Mouse (Mus musculus) C2C12 (cell line): Measurements from ENCODE around the gene Gstm1. TPM values are rescaled to one million over a fixed set of nuclear protein-coding genes. Genes with fewer than 3 reads are reported as not detected.

Experiments used
- H3K27me3 ChIP-seq: one replicate; pipeline ENCODE4 v1.6.1; 2011; ENCODE audit not compliant: control insufficient read depth, insufficient read depth, insufficient read length
- H3K36me3 ChIP-seq: one replicate; pipeline ENCODE4 v1.6.1; 2011; ENCODE audit not compliant: control insufficient read depth, insufficient read depth
- H3K4me3 ChIP-seq: one replicate; pipeline ENCODE4 v1.5.1; 2011; ENCODE audit warnings: mild to moderate bottlenecking, control low read depth; ENCODE audit not compliant: poor library complexity, insufficient read depth, severe bottlenecking
- H3K79me2 ChIP-seq: one replicate; pipeline ENCODE4 v1.6.1; 2011; ENCODE audit not compliant: control insufficient read depth, insufficient read depth
- H3K79me3 ChIP-seq: one replicate; pipeline ENCODE4 v1.6.1; 2011; ENCODE audit warnings: low read depth, control low read depth
- H3ac ChIP-seq: one replicate; pipeline ENCODE3; 2011; ENCODE audit warnings: low read depth; ENCODE audit not compliant: control insufficient read depth, insufficient read length
- CEBPB ChIP-seq: IDR thresholded peaks from one replicate; pipeline ENCODE4 v1.6.1; 2011; ENCODE audit warnings: low read depth, mild to moderate bottlenecking, control low read depth, moderate library complexity
- CTCF ChIP-seq: IDR thresholded peaks from one replicate; pipeline ENCODE4 v1.5.1; 2011; ENCODE audit not compliant: control insufficient read depth, insufficient read depth, insufficient read length
- FOSL1 ChIP-seq: IDR thresholded peaks from one replicate; pipeline ENCODE4 v1.8.0; 2011; ENCODE audit warnings: mild to moderate bottlenecking, low read length; ENCODE audit not compliant: poor library complexity, insufficient read depth, severe bottlenecking
- MAX ChIP-seq: IDR thresholded peaks from one replicate; pipeline ENCODE4 v1.6.1; 2011; ENCODE audit warnings: mild to moderate bottlenecking, control low read depth
- MYOD1 ChIP-seq: IDR thresholded peaks from one replicate; pipeline ENCODE4 v1.6.1; 2011; ENCODE audit warnings: low read depth; ENCODE audit not compliant: control insufficient read depth, insufficient read length
- MYOG ChIP-seq: IDR thresholded peaks from one replicate; pipeline ENCODE4 v1.6.1; 2011; ENCODE audit not compliant: control insufficient read depth, insufficient read length; ENCODE audit errors: extremely low read depth
- USF1 ChIP-seq: IDR thresholded peaks from one replicate; pipeline ENCODE4 v1.6.1; 2011; ENCODE audit warnings: low read depth, mild to moderate bottlenecking, control low read depth, moderate library complexity
- polyA plus RNA-seq: library from polyadenylated mRNA; unstranded; fragments of >200 nt; fragmentation: generic; extraction: Trizol; gene quantifications from one replicate; pipeline ENCODE4 v1.2.1, GENCODE M21; 2012; ENCODE audit warnings: missing spikeins

The Gstm1 gene
- polyA plus RNA-seq, 1 experiment = 89.8 TPM

DNA sequence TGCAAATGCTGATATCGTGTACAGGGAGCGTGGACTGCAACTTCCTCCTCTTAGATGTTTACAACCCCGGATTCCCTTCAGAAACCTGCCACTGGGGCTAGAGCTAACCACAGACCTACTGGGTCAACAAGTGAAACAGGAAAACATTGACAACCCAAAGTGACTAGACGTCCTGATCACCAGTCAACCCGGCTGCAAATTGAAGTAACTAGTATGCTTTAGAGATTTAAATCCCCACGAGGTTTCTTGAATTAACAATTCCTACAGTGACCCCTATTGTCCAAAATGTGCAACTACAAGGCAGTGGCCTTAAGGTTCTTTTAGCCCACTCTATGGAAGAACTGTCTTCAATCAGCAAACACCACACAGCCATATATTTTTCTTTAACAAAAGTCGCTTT, 43.6 kb upstream of the Gstm1 start:
- TF ChIP-seq CEBPB = no peak
- Histone ChIP-seq H3K4me3 (no peak overlapping the region), H3K27me3 (no peaks in the 10 kb centered on the region)

GRCm38 (mm10) chr3:108050493-108050892, 32.7 kb upstream of the Gstm1 start:
- no peaks in the 10 kb centered on the region for H3K36me3 ChIP-seq
- no peak overlapping the region for H3K4me3 ChIP-seq
- TF ChIP-seq CEBPB (no peak), FOSL1 (no peak), MAX (no peak), USF1 (no peak), MYOG (no peak), MYOD1 (no peak), CTCF (no peak)
- peaks cover 5% of the 10 kb centered on the region for H3K27me3 ChIP-seq
- H3K79me3 ChIP-seq = no peaks in the 10 kb centered on the region
- no peaks in the 10 kb centered on the region for H3K79me2 ChIP-seq
- no peak overlapping the region for H3ac ChIP-seq

More for the DNA sequence above, 43.6 kb upstream of the Gstm1 start:
- H3K36me3 ChIP-seq = no peaks in the 10 kb centered on the region
- H3K79me3 ChIP-seq = no peaks in the 10 kb centered on the region
- H3K79me2 ChIP-seq = no peaks in the 10 kb centered on the region
- H3ac ChIP-seq = no peak overlapping the region

GRCm38 (mm10) chr3:108048306-108048705, 30.5 kb upstream of the Gstm1 start:
- no peaks in the 10 kb centered on the region for H3K79me3 ChIP-seq
- no peaks in the 10 kb centered on the region for H3K79me2 ChIP-seq
- peaks cover 4% of the 10 kb centered on the region for H3K27me3 ChIP-seq
- no peaks in the 10 kb centered on the region for H3K36me3 ChIP-seq
- TF ChIP-seq MAX (no peak), MYOD1 (no peak), CTCF (no peak), FOSL1 (no peak)
- H3K4me3 ChIP-seq = no peak overlapping the region
- no peak overlapping the region for H3ac ChIP-seq

DNA sequence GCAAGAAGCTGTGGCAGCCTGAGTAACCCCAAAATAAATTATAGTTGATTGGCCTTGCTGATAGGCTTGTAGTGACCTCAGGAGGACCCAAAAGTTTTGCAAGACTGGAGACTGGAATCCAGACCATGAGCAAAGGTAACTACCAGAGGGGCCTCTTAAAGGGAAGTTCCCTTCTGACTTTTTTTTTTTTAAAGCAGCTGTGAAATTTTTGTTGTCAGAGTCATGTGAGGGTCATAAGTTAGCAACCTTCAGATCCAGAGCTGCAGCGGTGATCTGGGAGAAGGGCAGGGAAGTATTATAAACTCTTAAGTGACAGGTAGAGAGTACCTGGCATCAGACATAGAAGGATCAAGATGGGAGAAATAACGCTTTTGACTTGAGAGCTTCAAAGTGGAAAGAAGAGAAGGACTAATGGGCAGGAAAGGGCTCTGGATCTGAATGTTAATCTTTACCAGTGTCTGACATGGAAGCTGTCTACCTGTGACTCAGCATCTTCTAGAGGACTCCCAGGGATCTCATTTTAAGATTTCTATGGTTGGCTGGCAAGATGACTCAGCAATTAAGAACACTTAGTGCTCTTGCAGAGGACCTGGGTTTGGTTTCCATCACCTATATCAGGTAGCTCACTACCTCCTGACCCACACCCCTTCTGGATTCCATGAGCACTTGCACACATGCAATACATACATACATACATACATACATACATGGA, 29.3 kb upstream of the Gstm1 start:
- H3K79me2 ChIP-seq = no peaks in the 10 kb centered on the region
- TF ChIP-seq USF1 (no peak), MAX (no peak), MYOD1 (no peak), MYOG (no peak), CEBPB (no peak)
- no peaks in the 10 kb centered on the region for H3K79me3 ChIP-seq
- no peaks in the 10 kb centered on the region for H3K36me3 ChIP-seq
- H3K27me3 ChIP-seq = peaks cover 5% of the 10 kb centered on the region
- H3K4me3 ChIP-seq = no peak overlapping the region
- no peak overlapping the region for H3ac ChIP-seq

- Histone ChIP-seq H3K27me3 (peaks cover 16% of the 10 kb centered on the region), H3K4me3 (no peak within 1 kb of the TSS)
These were observed 26.8 kb upstream of the Gstm1 start, which contains the start of gene Gstm4 for GRCm38 (mm10) chr3:108044394-108045140. Gene Gstm4 (minus strand): TSS chr3:108044894.

GRCm38 (mm10) chr3:108033156-108033555, 15.4 kb upstream of the Gstm1 start:
- H3K36me3 ChIP-seq = no peaks in the 10 kb centered on the region
- peaks cover 32% of the 10 kb centered on the region for H3K27me3 ChIP-seq
- TF ChIP-seq MYOD1 (no peak), MYOG (no peak), CEBPB (no peak), CTCF (no peak), USF1 (no peak), FOSL1 (no peak), MAX (no peak)
- no peak overlapping the region for H3K4me3 ChIP-seq
- H3K79me3 ChIP-seq = no peaks in the 10 kb centered on the region
- H3K79me2 ChIP-seq = no peaks in the 10 kb centered on the region
- no peak overlapping the region for H3ac ChIP-seq

More at GRCm38 (mm10) chr3:108044394-108045140, 26.8 kb upstream of the Gstm1 start, which contains the start of gene Gstm4:
- Histone ChIP-seq H3ac (no peak within 1 kb of the TSS), H3K79me2 (no peaks in the 10 kb centered on the region), H3K79me3 (no peaks in the 10 kb centered on the region), H3K36me3 (no peaks in the 10 kb centered on the region)
- TF ChIP-seq MYOD1 = no peak
- TF ChIP-seq MAX = no peak
- TF ChIP-seq USF1 = no peak
- no peak for TF ChIP-seq CEBPB
- no peak for TF ChIP-seq MYOG
- TF ChIP-seq CTCF = no peak
- no peak for TF ChIP-seq FOSL1
